Mouse (Mus musculus): ENCODE results near the gene Il10rb.

DNA sequence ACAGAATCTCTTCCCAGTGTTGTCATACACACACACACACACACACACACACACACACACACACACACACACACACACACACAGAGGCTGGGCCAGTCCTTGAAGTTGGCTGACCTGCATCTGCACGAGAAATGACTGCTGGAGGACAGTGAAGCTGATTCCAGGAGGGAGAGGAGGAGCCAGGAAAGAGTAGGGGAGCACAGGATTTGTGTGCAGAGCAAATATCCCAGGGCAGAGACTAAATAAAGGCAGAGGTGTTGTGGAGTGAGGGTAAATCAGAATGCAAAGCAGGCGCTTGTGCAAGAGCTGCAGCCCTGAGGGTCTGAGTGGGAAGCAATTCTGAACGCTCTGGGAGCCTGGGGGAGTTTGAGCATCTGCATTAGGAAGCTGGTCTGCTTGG, 45.8 kb upstream of the Il10rb start:
- TF ChIP-seq USF1 (IDR thresholded peaks at IDR 0.05; ENCODE audit: low read depth) (no peak), CTCF (IDR thresholded peaks at IDR 0.05; ENCODE audit: control insufficient read depth, insufficient read depth, insufficient read length) (no peak), MAX (IDR thresholded peaks at IDR 0.05) (no peak), MYOG (IDR thresholded peaks at IDR 0.05; ENCODE audit: control insufficient read depth, extremely low read depth, insufficient read length) (no peak)

Data from C2C12 (cell line).